Mouse (Mus musculus) brown adipose tissue, adult 24 weeks (tissue): ENCODE results near the gene Rbm18. TPM values are rescaled to one million over a fixed set of nuclear protein-coding genes. Genes with fewer than 3 reads are reported as not detected.
A peak's percentile ranks its signal among the peaks of the same experiment; 100 is the strongest.

Source experiments
- H3K27ac ChIP-seq: fragments of 200-500 bp; replicated peaks from 2 replicates; pipeline ENCODE4 v1.5.1; 2012; ENCODE audit warnings: low read depth, mild to moderate bottlenecking, low read length
- H3K4me1 ChIP-seq: fragments of 200-500 bp; 2 replicates; pipeline ENCODE4 v1.6.1; 2012; ENCODE audit warnings: low read length, mixed read lengths; ENCODE audit not compliant: control insufficient read depth, insufficient read depth, insufficient read length
- H3K4me3 ChIP-seq: fragments of 200-500 bp; 2 replicates; pipeline ENCODE4 v1.5.1; 2012; ENCODE audit warnings: low read depth, mild to moderate bottlenecking, low read length, moderate library complexity; ENCODE audit not compliant: insufficient read depth
- polyA plus RNA-seq: library from polyadenylated mRNA; stranded (reverse); fragments of >200 nt; gene quantifications from 2 replicates; pipeline ENCODE4 v1.2.4, GENCODE M21; 2012; ENCODE audit not compliant: missing spikeins, insufficient read depth, insufficient read length

Gene Rbm18
- polyA plus RNA-seq, 1 experiment = 20.0 TPM

- Histone ChIP-seq H3K4me1 (peaks cover 8% of the 10 kb centered on the region; the same call in 1 of the 2 replicates), H3K4me3 (peak overlapping the region; percentile 87), H3K27ac (peak overlapping the region; percentile 99)
These were observed 686 bp downstream of the Rbm18 start for GRCm38 (mm10) chr2:36135887-36136286.

DNA sequence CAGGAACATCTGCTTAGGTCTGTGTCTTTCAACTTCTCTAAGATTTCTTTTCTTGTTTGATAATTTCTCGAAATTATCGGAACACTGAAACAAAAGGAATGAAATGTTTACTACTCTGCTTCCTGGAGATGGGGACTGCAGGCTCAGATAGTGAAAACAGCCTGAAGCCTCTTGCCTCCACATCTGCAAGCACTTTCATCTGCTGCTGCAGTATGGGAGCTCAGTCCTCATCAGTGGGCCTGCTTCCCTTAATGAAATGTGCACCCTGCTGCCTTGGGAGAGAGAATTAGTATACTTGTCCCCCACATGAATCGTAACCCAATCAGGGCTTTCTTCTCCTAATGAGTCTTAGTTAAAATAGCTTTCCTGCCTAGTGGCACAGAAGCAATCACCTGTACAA lies 7.5 kb downstream of the Rbm18 start:
- peaks cover 9% of the 10 kb centered on the region for H3K4me1 ChIP-seq
- H3K27ac ChIP-seq = peak overlapping the region; percentile 58
- H3K4me3 ChIP-seq = no peak overlapping the region

DNA sequence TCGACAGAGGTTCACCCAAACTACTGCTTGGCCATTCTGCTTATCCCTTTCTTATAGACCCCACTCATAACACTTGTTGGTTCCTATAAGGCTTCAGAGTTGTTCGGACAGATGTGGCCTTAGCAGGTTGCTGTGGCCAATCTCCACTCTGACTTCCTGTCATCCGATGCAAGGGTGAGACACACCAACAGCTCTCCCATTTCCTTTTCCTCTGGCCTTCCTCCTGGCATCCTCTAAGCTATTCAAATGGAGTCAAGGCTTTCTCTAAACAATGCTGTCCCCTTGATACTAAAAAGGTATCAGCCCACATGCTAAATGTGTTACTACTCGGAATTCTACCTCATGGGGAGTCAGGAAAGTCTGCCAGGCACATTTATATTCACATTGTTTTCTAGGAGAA lies 8.6 kb downstream of the Rbm18 start:
- Histone ChIP-seq H3K4me1 (peaks cover 9% of the 10 kb centered on the region), H3K27ac (peak overlapping the region; percentile 19), H3K4me3 (no peak overlapping the region)

DNA sequence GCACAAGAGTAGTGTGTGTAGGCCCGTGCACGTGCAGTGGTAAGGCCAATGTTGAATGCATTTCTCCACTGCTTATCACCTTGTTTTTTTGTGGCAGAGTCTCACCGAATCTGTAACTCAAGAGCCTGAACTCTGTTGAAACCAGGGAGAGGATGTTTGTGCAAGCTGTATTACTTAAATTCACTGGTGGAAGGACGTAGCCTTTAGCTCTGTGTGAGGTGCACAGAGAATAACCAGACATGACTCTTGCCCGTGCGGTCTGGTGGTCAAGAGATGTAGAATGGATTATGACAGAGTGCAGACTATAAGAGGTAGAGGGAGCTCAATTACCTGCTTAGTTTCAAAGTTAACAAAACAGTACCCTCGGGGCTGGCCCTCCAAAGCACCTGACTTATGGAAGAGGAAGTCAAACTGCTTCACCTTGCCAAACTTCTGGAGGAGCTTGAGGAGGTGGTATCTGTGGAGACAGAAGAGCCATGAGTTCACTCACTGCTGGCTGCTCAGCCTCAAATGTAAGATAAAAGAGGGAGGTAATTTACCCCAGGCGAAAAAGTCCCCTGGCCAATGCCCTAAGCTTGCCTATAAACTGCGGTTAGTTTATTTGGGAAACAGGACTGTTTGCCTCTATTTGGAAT lies 9.7 kb downstream of the Rbm18 start:
- H3K4me1 ChIP-seq = peaks cover 9% of the 10 kb centered on the region
- no peak overlapping the region for H3K27ac ChIP-seq
- H3K4me3 ChIP-seq = no peak overlapping the region

- no peak overlapping the region for H3K4me3 ChIP-seq
- H3K27ac ChIP-seq = no peak overlapping the region
These were observed 23.9 kb downstream of the Rbm18 start for GRCm38 (mm10) chr2:36112632-36113031.

DNA sequence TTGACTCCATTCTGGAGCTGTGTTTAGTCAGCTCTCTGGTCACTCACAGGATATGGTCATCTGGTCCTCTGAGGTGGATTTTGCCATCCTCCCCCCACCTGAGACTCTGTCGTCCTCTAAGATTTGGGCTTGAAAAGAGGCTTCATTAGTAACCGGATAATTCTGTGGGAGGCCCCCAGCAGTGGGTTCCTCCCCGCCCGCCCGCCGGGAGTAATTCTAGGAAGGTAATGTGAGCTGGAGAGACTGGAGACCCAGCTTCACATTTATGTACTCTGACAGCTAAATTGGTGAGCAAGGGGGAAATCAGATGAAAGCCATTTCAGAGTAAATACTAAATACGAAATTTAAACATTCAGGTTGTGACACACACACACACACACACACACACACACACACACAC lies 28.0 kb downstream of the Rbm18 start:
- peaks cover 8% of the 10 kb centered on the region for H3K4me1 ChIP-seq
- H3K27ac ChIP-seq = no peak overlapping the region
- H3K4me3 ChIP-seq = no peak overlapping the region

More at GRCm38 (mm10) chr2:36112632-36113031, 23.9 kb downstream of the Rbm18 start:
- peaks cover 4% of the 10 kb centered on the region; the same call in 1 of the 2 replicates for H3K4me1 ChIP-seq

DNA sequence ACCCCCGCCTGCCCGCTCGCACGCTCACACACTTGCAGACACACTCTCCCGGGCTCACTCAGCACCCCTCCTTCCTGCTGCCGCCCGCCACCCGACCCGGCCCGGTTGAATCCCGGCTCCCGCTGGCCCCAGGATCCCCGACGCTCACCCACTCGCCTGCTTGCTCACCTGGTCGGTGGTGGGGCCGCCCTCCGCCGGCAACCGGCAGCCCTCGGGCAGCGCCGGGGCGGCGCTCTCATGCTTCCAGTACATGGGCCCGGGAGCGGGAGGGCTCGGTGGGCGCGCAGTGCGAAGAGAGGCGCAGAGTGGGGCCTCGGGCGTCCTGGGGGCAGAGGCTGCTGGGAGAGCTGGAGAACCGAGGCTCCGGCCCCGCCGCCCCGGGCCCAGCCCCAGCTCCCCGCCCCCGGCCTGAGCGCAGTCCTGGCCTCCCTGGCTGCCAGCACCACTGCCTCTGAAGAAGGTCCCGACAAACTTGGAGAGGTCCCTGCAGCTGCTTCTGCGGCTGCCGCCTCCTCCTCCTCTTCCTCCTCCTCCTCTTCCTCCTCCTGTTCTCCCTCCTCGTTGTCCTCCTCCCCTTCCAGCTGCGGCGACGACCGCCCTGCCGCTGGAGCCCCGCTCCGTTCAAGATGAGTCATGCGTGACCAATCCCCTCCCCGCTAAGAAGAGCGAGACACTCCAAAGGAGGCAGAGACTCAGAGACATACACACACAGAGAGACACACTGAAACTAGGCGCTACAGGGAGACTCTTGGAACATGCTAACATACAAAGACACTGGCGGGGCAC lies 31.4 kb downstream of the Rbm18 start, which contains the start of gene Lhx6:
Gene Lhx6 (minus strand): TSS at position 453 of the 786 bp plus-strand sequence.
- Histone ChIP-seq H3K4me1 (peaks cover 11% of the 10 kb centered on the region), H3K27ac (no peak within 1 kb of the TSS), H3K4me3 (peak within 1 kb of the TSS; percentile 61)

GRCm38 (mm10) chr2:36104436-36104955 lies 32.1 kb downstream of the Rbm18 start:
- peaks cover 11% of the 10 kb centered on the region for H3K4me1 ChIP-seq
- H3K27ac ChIP-seq = no peak overlapping the region
- peak overlapping the region; percentile 61 for H3K4me3 ChIP-seq

DNA sequence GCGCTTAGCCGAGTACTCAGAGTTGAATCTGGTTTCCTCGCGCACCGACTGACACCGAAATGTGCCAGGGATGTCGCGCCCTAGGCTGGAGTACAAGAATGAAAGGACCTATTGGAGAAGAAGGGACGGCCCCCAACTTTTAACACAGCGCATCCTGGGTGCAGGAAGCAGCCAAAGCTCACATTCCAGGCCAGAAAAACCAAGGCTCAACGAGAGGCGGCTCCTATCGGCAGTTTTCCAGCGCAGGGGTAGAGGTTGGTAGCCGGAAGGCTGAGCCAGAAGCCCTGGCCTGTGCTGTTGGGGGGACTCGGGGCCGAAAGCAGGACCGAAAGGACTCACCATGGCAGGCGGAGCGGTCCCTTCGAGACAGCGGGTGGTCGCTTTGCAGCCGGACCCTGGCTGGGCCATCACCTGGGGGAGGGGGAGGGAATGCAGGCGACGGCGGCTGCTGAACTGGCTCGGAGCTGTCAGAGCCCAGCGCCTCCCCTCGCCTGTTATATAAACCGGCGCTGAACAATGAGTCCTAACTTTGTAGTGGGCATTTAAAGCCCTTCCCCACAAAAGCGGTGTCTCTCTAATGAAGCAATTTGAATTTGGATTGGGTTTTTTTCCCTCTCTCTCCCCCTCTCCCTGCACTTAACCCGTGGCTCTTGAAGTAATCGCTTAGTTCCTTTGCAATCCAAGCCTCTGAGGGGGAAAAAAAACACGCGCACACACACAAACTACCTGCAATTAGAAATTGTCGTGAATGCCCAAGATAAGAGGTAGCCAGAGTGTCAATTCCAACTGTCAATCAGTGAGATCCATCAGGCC lies 32.8 kb downstream of the Rbm18 start:
- Histone ChIP-seq H3K27ac (no peak overlapping the region), H3K4me1 (peaks cover 11% of the 10 kb centered on the region), H3K4me3 (peak overlapping the region; percentile 61)

DNA sequence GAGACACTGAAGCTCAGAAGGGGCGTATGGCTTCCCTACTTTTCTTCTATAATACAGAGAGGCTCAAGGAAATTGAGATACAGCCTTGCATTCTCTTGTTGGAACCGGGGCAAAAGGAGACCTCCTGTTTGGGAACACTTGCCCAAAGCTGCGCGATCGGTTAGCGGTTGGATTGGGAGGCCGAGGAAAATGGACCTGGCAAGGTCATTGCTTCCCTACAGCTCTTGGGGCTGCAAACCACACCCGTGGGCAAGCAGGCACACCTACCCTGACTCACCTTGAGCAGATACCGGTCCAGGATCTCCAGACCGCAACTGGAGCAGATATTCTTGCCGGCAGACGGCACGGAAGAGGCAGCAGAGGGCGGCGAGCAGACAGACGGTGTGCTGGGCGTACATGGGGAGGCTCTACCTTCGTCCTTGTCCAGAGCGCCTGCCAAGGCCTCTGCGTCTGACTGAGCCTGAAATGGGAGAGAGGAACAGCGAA lies 33.5 kb downstream of the Rbm18 start:
- peaks cover 11% of the 10 kb centered on the region for H3K4me1 ChIP-seq
- H3K27ac ChIP-seq = no peak overlapping the region
- H3K4me3 ChIP-seq = peak overlapping the region; percentile 61

GRCm38 (mm10) chr2:36102559-36102946 lies 34.0 kb downstream of the Rbm18 start:
- H3K4me1 ChIP-seq = peaks cover 11% of the 10 kb centered on the region
- no peak overlapping the region for H3K27ac ChIP-seq
- peak overlapping the region; percentile 10; the same call in 1 of the 2 replicates for H3K4me3 ChIP-seq

DNA sequence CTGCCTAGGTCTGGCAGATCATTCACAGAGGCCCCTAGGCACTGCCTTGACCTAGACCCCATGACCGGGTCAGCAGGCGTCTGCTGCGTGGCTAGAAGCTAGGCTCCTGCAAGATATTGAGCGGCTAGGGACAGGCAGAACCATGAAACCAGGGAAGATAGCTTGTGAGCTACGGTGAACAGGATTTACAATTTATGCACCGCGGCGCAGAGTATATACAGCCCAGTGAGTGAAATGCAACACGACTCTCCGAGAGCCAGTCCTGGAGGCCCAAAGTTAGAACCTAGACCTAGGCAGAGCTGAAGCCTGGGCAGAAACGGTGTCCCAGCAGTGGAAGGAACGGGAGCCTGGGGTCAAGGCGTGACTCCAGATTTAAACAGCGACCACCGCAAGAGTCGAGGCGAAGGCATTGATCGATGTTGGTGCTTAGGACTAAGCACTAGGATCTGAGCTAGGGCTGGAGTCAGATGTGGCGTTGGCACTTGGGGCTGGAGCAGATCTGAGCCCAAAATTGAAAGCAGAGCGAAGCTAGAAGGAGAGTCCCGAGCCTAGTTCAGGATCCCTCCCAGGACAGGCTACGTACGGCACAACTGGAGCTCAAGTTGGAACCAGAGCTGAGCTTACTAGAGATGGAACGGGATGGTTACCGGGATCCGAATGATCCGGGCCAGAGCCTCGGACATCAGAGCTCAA lies 34.6 kb downstream of the Rbm18 start:
- Histone ChIP-seq H3K4me1 (peaks cover 11% of the 10 kb centered on the region), H3K4me3 (peak overlapping the region; percentile 10; the same call in 1 of the 2 replicates), H3K27ac (no peak overlapping the region)

DNA sequence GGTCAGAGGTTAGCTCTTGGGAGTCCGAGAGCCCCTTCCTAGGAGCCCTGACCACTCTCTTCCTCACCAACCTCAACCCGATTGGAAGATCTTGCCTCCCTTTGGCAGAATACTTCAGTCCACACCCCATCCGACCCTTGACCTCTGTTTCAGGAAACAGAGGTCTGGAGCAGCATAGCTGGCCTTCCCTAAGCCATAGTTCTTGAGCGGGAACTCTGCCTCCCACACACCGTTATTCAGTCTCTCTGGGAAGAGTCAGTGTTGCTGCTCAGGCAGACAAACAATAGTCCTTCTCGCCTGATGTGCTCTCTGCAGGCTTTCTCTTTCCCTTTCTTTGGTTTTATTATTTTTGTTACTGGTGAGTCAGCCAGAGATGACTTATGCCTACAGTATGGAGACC lies 36.8 kb downstream of the Rbm18 start:
- Histone ChIP-seq H3K4me3 (no peak overlapping the region), H3K27ac (no peak overlapping the region), H3K4me1 (peaks cover 11% of the 10 kb centered on the region)

DNA sequence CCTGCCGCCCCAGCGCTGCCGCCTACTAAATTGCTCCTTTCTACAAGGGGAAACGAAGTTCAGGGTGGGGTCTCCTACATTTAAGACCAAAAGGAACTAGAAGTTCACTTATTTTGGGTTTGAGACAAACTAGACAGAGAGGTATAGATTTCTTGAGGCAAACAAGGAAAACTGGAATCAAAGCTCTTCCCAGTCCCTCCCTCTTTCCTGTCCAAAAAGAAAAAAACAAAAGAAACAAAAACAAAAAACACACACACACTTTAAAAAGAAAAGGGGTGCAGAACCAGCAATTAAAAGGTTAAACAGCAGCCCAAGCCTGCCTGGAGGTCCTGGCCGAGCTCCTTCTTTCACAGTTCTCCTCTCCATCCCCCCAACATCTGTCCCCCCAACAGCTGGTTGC lies 38.6 kb downstream of the Rbm18 start:
- Histone ChIP-seq H3K27ac (no peak overlapping the region), H3K4me3 (no peak overlapping the region), H3K4me1 (peaks cover 2% of the 10 kb centered on the region)
